Mouse (Mus musculus) G1E (cell line): ENCODE results near the gene Bcap31.

ENCODE experiments used
- CTCF ChIP-seq: IDR thresholded peaks from 2 replicates; pipeline ENCODE4 v1.5.1; 2012; ENCODE audit warnings: low read depth, low read length, inconsistent platforms, mixed read lengths
- GATA1 ChIP-seq: IDR thresholded peaks from 2 replicates; pipeline ENCODE4 v1.6.1; 2012; ENCODE audit warnings: borderline replicate concordance, low read length, inconsistent platforms, mixed read lengths
- GATA2 ChIP-seq: IDR thresholded peaks from 2 replicates; pipeline ENCODE4 v1.6.1; 2012; ENCODE audit warnings: low read depth, low read length, inconsistent platforms, borderline replicate concordance

- TF ChIP-seq CTCF (no peak), GATA1 (no peak), GATA2 (no peak)
Measured at GRCm38 (mm10) chrX:73660284-73660665, 55.7 kb downstream of the Bcap31 start.
